Mouse (Mus musculus): ENCODE data around the gene Dnajc19. TPM values are rescaled to one million over a fixed set of nuclear protein-coding genes. Genes with fewer than 3 reads are reported as not detected.

Dnajc19 gene
- polyA plus RNA-seq (2016; fragmentation: Nextera tagmentation; extraction: Ambion mirVana): 145 and 154 TPM in 2 replicates

GRCm38 (mm10) chr3:34080900-34081662, at the start of gene Dnajc19:
TSS of gene Dnajc19 (minus strand) at chr3:34081321.
- Histone ChIP-seq H3K27ac (peak within 1 kb of the TSS; percentile 66; the same call in 1 of the 2 replicates), H3K9me3 (no peaks in the 10 kb centered on the region), H3K9ac (replicated peaks) (peak within 1 kb of the TSS; percentile 77), H3K36me3 (peaks cover 16% of the 10 kb centered on the region; the same call in 1 of the 2 replicates), H3K4me1 (replicated peaks) (peaks cover 11% of the 10 kb centered on the region), H3K27me3 (no peaks in the 10 kb centered on the region), H3K4me2 (peak within 1 kb of the TSS; percentile 64), H3K4me3 (replicated peaks) (peak within 1 kb of the TSS; percentile 76)
- peak; percentile 88 for ATAC-seq (ENCODE audit: insufficient number of reproducible peaks, insufficient read depth, low FRiP score, low TSS enrichment, low read depth)
- 1% methylated on average over 50 of the region's 50 CpGs for WGBS

- H3K4me3 ChIP-seq (replicated peaks): no peak overlapping the region
Measured at GRCm38 (mm10) chr3:34129957-34130356, 48.8 kb upstream of the Dnajc19 start.

GRCm38 (mm10) chr3:34121311-34121710, 40.2 kb upstream of the Dnajc19 start:
- no peak for ATAC-seq (ENCODE audit: insufficient number of reproducible peaks, insufficient read depth, low FRiP score, low TSS enrichment, low read depth)
- Histone ChIP-seq H3K36me3 (no peaks in the 10 kb centered on the region), H3K27ac (no peak overlapping the region), H3K9me3 (no peaks in the 10 kb centered on the region), H3K4me3 (replicated peaks) (no peak overlapping the region), H3K4me2 (no peak overlapping the region), H3K4me1 (replicated peaks) (no peaks in the 10 kb centered on the region), H3K27me3 (no peaks in the 10 kb centered on the region), H3K9ac (replicated peaks) (no peak overlapping the region)
- 74% methylated on average over 5 of the region's 5 CpGs for WGBS

More at GRCm38 (mm10) chr3:34129957-34130356, 48.8 kb upstream of the Dnajc19 start:
- Histone ChIP-seq H3K36me3 (no peaks in the 10 kb centered on the region), H3K9ac (replicated peaks) (no peak overlapping the region), H3K27me3 (no peaks in the 10 kb centered on the region), H3K4me1 (replicated peaks) (no peaks in the 10 kb centered on the region), H3K9me3 (no peaks in the 10 kb centered on the region), H3K27ac (no peak overlapping the region), H3K4me2 (no peak overlapping the region)
- WGBS: 91% methylated on average over 6 of the region's 6 CpGs
- ATAC-seq (ENCODE audit: insufficient number of reproducible peaks, insufficient read depth, low FRiP score, low TSS enrichment, low read depth): no peak

GRCm38 (mm10) chr3:34120791-34121190, 39.7 kb upstream of the Dnajc19 start:
- H3K4me3 ChIP-seq (replicated peaks): no peak overlapping the region
- H3K4me1 ChIP-seq (replicated peaks): no peaks in the 10 kb centered on the region
- H3K9me3 ChIP-seq: no peaks in the 10 kb centered on the region
- no peaks in the 10 kb centered on the region for H3K27me3 ChIP-seq
- ATAC-seq (ENCODE audit: insufficient number of reproducible peaks, insufficient read depth, low FRiP score, low TSS enrichment, low read depth): no peak
- 90% methylated on average over 3 of the region's 3 CpGs for WGBS
- no peak overlapping the region for H3K27ac ChIP-seq
- no peaks in the 10 kb centered on the region for H3K36me3 ChIP-seq
- H3K9ac ChIP-seq (replicated peaks): no peak overlapping the region
- no peak overlapping the region for H3K4me2 ChIP-seq

GRCm38 (mm10) chr3:34119869-34120268, 38.7 kb upstream of the Dnajc19 start:
- WGBS: 86% methylated on average over 4 of the region's 4 CpGs
- ATAC-seq (ENCODE audit: insufficient number of reproducible peaks, insufficient read depth, low FRiP score, low TSS enrichment, low read depth): no peak
- H3K4me2 ChIP-seq: no peak overlapping the region

GRCm38 (mm10) chr3:34115806-34116205, 34.7 kb upstream of the Dnajc19 start:
- H3K27ac ChIP-seq: no peak overlapping the region
- no peaks in the 10 kb centered on the region for H3K36me3 ChIP-seq
- WGBS: 80% methylated on average over 6 of the region's 6 CpGs
- H3K9me3 ChIP-seq: no peaks in the 10 kb centered on the region
- H3K27me3 ChIP-seq: no peaks in the 10 kb centered on the region
- no peak overlapping the region for H3K4me3 ChIP-seq (replicated peaks)
- ATAC-seq (ENCODE audit: insufficient number of reproducible peaks, insufficient read depth, low FRiP score, low TSS enrichment, low read depth): no peak
- H3K9ac ChIP-seq (replicated peaks): no peak overlapping the region
- H3K4me1 ChIP-seq (replicated peaks): no peaks in the 10 kb centered on the region
- no peak overlapping the region for H3K4me2 ChIP-seq

More at GRCm38 (mm10) chr3:34119869-34120268, 38.7 kb upstream of the Dnajc19 start:
- Histone ChIP-seq H3K4me3 (replicated peaks) (no peak overlapping the region), H3K27ac (no peak overlapping the region), H3K9me3 (no peaks in the 10 kb centered on the region), H3K36me3 (no peaks in the 10 kb centered on the region), H3K9ac (replicated peaks) (no peak overlapping the region), H3K4me1 (replicated peaks) (no peaks in the 10 kb centered on the region), H3K27me3 (no peaks in the 10 kb centered on the region)

GRCm38 (mm10) chr3:34111941-34112685, 31.0 kb upstream of the Dnajc19 start:
- 64% methylated on average over 11 of the region's 11 CpGs for WGBS
- H3K9me3 ChIP-seq: no peaks in the 10 kb centered on the region
- no peak overlapping the region for H3K4me2 ChIP-seq
- no peak overlapping the region for H3K4me3 ChIP-seq (replicated peaks)
- H3K27ac ChIP-seq: no peak overlapping the region
- no peak overlapping the region for H3K9ac ChIP-seq (replicated peaks)
- no peaks in the 10 kb centered on the region for H3K4me1 ChIP-seq (replicated peaks)
- no peaks in the 10 kb centered on the region for H3K36me3 ChIP-seq
- peaks cover 7% of the 10 kb centered on the region; the same call in 1 of the 2 replicates for H3K27me3 ChIP-seq
- ATAC-seq (ENCODE audit: insufficient number of reproducible peaks, insufficient read depth, low FRiP score, low TSS enrichment, low read depth): no peak

- ATAC-seq (ENCODE audit: insufficient number of reproducible peaks, insufficient read depth, low FRiP score, low TSS enrichment, low read depth): no peak
- Histone ChIP-seq H3K27ac (no peak overlapping the region), H3K4me3 (replicated peaks) (no peak overlapping the region), H3K27me3 (peaks cover 26% of the 10 kb centered on the region), H3K9me3 (no peaks in the 10 kb centered on the region), H3K4me2 (no peak overlapping the region), H3K4me1 (replicated peaks) (no peaks in the 10 kb centered on the region), H3K36me3 (no peaks in the 10 kb centered on the region), H3K9ac (replicated peaks) (no peak overlapping the region)
- 78% methylated on average over 3 of the region's 3 CpGs for WGBS
Measured at GRCm38 (mm10) chr3:34107631-34108030, 26.5 kb upstream of the Dnajc19 start.

GRCm38 (mm10) chr3:34106421-34106820, 25.3 kb upstream of the Dnajc19 start:
- no peaks in the 10 kb centered on the region for H3K4me1 ChIP-seq (replicated peaks)
- peaks cover 26% of the 10 kb centered on the region for H3K27me3 ChIP-seq
- ATAC-seq (ENCODE audit: insufficient number of reproducible peaks, insufficient read depth, low FRiP score, low TSS enrichment, low read depth): no peak
- H3K9me3 ChIP-seq: no peaks in the 10 kb centered on the region
- H3K4me2 ChIP-seq: no peak overlapping the region
- H3K36me3 ChIP-seq: no peaks in the 10 kb centered on the region
- no peak overlapping the region for H3K9ac ChIP-seq (replicated peaks)
- 14% methylated on average over 9 of the region's 9 CpGs for WGBS
- no peak overlapping the region for H3K4me3 ChIP-seq (replicated peaks)
- H3K27ac ChIP-seq: no peak overlapping the region

GRCm38 (mm10) chr3:34103902-34104672, 23.0 kb upstream of the Dnajc19 start:
- no peak overlapping the region for H3K4me2 ChIP-seq
- WGBS: 51% methylated on average over 7 of the region's 7 CpGs

GRCm38 (mm10) chr3:34102891-34103290, 21.8 kb upstream of the Dnajc19 start:
- Histone ChIP-seq H3K27ac (no peak overlapping the region), H3K4me1 (replicated peaks) (no peaks in the 10 kb centered on the region), H3K4me2 (no peak overlapping the region), H3K9me3 (no peaks in the 10 kb centered on the region), H3K9ac (replicated peaks) (no peak overlapping the region), H3K4me3 (replicated peaks) (no peak overlapping the region), H3K36me3 (no peaks in the 10 kb centered on the region), H3K27me3 (peaks cover 26% of the 10 kb centered on the region)
- WGBS: 78% methylated on average over 2 of the region's 2 CpGs
- no peak for ATAC-seq (ENCODE audit: insufficient number of reproducible peaks, insufficient read depth, low FRiP score, low TSS enrichment, low read depth)

More at GRCm38 (mm10) chr3:34103902-34104672, 23.0 kb upstream of the Dnajc19 start:
- Histone ChIP-seq H3K27me3 (peaks cover 26% of the 10 kb centered on the region), H3K4me1 (replicated peaks) (no peaks in the 10 kb centered on the region), H3K9me3 (no peaks in the 10 kb centered on the region), H3K36me3 (no peaks in the 10 kb centered on the region), H3K4me3 (replicated peaks) (no peak overlapping the region), H3K9ac (replicated peaks) (no peak overlapping the region), H3K27ac (no peak overlapping the region)
- no peak for ATAC-seq (ENCODE audit: insufficient number of reproducible peaks, insufficient read depth, low FRiP score, low TSS enrichment, low read depth)
